Mouse (Mus musculus) kidney, adult 2 months (tissue): Measurements from ENCODE around the gene Tmem79.

ENCODE experiments used
- CTCF ChIP-seq: fragments of 200-500 bp; conservative IDR thresholded peaks from 2 replicates; pipeline ENCODE4 v1.5.1; 2011; ENCODE audit warnings: low read depth, mild to moderate bottlenecking, control low read depth, low read length, moderate library complexity, mixed read lengths; ENCODE audit not compliant: insufficient read depth, insufficient read length
- POLR2A ChIP-seq: fragments of 200-500 bp; IDR thresholded peaks from one replicate; pipeline ENCODE4 v1.6.1; 2011; ENCODE audit warnings: low read depth, low read length, control low read depth

DNA sequence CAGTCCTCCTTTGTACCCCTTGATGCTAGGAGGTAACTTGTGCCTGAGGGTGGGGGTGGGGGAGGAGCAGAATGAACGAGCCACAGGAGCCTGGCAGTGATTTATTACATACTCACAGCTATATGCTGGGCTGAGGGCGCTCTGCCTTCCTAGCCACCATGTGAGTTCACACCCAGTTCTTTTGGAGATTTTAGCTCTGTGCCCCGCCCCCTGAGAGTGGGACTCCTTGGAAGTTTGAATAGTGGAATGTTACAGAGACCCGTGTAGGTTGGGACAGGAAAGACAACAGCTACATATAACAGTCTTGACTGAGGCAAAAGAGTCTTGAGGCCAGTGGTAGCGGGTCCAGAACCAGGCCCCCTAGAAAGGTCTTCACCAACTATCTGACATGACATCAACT lies 7.0 kb downstream of the Tmem79 start:
- TF ChIP-seq CTCF (no peak), POLR2A (no peak)
